Mouse (Mus musculus): ENCODE measurements around the gene Ldlrad1. TPM values are rescaled to one million over a fixed set of nuclear protein-coding genes. Genes with fewer than 3 reads are reported as not detected.

Gene Ldlrad1
- under 1 TPM in 1 of 2 experiments, not detected in 1; 0.44 TPM for total RNA-seq (2021)
- long read RNA-seq, experiment 1 = 0 reads
- long read RNA-seq, experiment 2 = 0 reads

DNA sequence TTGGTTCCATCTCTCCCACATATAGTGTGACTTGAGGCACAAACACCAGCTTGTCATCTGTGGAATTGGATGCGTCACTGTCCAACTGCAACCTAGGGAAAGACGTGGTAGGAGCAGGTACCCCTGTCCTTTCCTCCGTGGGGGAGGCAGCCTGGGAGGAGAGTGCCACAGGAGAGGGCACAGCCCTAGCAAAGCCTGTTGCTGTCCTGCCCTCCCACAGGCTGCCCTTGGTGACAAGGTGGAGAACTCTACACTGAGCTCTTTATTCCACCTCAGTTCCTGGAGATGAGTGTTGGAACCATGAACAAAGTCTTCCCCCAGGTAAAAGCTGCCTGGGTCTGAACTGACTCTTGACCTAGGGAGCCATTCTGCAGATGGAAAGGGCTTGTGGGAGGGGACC, at the start of gene Ldlrad1:
Gene Ldlrad1, plus strand, starts transcription at position 301 of the 400 bp plus-strand sequence.
- no peak for DNase-seq

DNA sequence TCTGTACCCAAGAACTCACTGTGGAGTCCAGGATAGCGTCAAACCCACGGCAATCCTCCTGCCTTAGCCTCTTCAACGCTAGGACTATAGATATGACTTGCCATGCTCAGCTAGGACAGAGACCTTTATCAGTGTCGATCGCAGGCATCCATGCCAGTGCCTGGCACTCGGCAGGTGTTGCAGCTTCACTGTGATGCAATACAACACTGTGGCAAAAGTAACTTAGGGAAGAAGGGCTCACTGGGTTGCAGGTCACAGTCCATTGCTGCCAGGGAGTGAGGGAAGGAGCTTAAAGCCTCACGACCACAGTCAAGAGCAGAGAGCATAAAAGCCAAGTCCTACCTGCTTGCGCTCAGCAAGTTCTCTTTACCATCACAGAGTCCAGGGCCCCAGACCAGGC, 48.8 kb upstream of the Ldlrad1 start:
- no peak for DNase-seq

DNA sequence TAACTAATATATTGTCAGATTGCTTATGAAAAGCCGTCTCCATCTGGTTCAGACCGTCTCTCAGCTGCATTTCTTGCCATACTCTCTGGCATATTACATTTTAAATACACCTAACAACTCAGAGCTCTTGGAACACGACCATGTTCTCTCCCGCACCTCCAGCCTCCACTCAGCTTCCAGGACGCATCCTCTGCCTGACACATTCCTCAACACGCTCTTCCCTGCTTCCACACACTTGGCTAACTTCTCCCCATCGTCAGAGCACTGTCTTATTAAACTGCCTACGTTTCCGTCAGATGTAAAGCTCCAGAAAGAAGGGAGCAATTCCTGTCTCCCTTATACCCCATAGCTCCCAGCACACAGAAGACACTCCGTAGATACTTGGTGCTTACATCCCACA, 45.6 kb upstream of the Ldlrad1 start:
- DNase-seq = no peak

DNA sequence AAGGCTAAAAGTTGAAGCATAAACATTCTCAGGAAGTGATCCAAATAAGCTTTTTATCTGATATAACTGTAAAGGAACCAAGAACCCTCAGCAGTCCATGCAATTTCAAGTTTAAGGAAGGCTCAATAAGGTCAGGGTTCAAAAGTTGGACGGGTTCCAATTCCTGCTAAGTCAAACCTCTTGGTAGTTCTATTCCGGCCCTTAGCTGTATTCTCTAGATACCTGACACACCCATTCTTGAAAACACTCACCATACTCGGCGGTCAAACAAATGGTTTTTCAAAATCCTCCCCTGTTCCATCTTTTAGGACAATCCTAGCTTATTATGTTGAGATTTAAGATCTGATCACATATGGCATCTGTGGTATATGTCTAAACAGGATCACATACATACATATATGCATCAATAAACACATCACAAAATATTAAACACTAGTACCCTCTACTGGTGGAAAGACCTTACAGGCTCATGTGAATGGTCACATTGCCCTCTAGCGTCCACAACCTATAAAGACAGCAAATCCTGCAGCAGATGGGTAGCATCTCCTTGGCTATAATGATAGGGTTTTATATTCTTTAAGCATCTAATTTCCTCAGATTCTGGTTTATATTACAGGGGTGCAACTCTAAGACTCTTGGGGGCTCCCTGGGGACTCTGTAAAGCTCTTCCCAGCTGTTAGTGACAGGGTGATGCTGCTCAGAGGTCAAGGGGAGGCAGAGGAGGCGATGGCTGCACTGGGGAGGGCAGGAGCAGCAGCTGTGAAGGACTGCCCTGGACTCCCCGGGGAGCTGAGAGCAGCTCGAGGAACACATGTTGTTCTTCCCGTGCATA, 45.0 kb upstream of the Ldlrad1 start:
- peak; percentile 72 to 83 for DNase-seq

DNA sequence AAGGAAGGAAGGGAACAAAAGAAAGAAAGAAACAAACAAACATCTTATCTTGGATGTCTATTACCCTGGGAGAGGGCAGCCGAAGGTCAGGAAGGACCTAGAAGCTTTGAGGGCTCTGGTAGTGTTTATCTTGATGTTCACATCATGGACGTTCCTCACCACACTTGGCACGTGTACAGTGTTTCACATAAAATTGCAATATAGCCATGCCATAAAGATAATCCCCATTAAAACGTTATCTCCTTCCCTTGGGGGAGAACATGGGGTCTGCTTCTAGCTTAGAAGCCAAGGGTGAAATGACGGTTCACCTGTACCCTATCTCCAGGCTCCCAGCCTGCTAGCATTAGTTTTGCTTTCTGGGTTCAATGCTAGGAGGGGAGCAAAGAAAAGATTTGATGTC, 42.3 kb upstream of the Ldlrad1 start:
- no peak for DNase-seq

DNA sequence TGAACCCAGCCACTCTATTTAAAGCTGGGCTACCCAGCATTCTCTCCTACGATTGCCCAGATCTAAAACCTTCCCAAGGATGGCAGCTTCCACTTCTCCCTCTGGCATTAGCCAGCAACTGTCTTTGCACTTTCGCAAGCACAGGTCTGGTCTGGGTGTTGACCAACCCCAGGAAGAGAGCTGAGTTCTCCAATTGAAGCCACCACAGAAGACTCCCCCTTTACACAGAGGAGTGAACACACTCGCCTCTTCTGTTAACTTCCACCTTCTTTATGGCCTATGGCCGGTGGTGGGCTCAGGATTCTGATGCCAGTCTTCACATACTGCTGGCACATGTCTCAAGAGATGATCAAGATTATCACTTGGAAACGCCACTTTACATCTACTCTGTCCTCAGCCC, 41.2 kb upstream of the Ldlrad1 start:
- DNase-seq = no peak

DNA sequence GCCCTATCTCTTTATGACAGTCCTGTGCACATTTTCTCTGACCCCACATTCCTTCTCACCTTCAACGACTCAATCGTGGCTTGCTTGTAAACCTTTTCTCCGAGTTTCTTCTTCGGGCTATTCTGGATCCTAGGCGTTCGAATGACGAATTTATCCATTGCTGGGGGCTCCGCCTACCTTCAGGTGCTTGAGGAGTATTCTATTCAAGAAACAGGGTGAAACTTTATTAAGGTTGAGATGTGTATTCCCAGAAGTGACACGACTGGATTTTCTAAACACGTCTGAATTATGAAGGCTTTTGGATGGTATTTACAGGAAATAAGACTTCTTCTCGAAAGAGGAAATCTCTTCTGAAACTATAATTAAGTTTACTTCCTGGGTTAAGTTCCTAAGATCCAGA, 31.5 kb upstream of the Ldlrad1 start:
- DNase-seq = no peak

DNA sequence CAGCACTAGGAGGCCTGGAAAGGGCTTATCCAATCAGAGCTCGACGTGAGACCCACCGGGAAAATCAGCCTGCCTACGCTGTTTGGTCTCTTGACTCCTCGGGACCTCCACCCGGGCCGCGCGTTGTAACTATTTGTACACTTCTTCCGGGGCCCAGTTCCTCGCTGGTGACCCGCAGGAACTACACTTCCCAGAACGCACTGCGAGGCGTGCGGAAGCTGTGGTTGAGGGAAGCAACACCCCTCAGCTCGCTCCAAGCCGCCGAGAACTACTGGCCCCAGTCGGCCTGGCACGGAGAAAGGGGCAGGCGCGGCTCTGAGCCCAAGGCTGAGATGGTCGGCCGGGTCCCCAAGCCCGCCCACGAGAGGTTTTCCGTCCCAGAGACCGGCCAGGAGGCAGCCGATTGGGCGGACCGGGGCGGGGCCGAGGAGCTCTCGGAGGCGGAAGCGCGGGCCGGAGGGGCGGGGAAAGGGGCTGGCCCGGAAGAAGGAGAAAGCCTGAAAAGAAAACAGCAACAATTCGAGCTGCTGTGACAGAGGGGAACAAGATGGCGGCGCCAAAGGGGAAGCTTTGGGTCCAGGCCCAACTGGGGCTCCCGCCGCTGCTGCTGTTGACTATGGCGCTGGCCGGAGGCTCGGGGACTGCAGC, 30.7 kb upstream of the Ldlrad1 start, which contains the start of gene Tmem59:
Gene Tmem59, plus strand, starts transcription at position 218 of the 648 bp plus-strand sequence.
- peak; percentile 98 to 99 for DNase-seq

DNA sequence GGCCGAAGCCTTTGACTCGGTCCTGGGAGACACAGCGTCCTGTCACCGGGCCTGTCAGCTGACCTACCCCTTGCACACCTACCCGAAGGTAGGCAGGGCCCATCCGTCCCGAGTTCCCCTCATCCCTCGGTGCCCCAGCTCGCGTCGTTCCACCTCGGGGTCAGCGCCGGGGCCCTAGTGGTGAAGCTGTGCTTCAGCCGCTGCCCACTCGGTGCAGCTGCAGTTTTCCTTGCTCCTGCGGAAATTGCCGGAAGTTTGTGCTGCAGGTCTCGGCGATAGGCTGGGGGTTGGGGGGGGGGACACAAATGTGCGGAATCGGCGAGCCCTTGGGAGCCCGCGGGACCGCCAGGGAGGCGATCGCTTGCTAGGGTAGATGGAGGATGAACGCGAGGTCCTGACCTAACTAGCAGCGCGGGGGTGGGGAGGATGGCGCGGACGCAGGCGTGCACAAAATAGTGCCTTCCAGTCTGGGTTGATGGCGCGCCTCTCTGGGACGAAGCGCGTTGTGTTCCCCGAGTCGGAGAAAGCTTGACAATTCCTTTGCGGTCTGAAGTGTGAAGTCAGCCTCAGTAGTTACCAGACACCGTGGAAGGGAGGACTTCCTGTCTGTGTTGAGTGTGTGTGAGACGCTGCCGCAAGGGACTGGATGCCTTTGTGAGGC, 30.0 kb upstream of the Ldlrad1 start, which contains the start of gene Tceanc2:
Gene Tceanc2, minus strand, starts transcription at position 287 of the 661 bp plus-strand sequence.
- DNase-seq = peak; percentile 53 to 65

DNA sequence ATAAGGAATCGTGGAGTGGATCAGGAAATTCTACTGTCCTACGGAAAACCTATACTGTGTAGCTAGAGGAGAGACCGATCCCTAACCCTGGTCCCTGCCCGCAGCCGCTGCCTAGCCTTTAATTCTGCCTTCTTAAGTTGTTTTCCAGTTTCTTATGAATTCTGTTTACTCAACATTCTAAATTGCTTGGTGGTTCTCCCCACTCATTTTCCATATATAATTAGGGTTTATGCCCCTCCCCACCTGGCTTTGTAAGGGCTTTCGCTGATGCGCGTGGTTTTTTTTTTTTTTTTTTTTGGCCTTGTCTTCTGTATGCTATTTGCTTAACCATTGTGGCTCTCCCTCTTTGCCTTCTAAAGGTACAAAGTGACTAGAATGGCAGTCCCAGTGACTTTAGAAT, 29.4 kb upstream of the Ldlrad1 start:
- no peak for DNase-seq

DNA sequence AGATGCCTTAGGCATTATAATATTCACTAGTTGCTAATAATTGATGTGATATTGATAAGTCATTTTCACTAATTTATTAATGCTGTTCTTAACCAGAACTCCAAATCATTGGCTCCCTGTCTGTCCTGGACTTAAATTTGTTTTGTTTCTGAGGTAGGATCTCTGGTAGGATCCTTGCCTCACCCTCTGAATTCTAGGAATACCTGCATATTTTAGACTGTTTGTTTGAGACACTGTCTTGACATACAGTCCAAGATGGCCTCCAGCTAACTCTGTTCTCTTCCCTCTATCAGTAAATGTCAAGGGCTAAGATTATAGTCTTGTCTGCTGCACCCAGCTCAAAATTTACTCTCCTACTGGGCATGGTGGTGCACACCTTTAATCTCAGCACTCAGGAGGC, 28.2 kb upstream of the Ldlrad1 start:
- DNase-seq = no peak

DNA sequence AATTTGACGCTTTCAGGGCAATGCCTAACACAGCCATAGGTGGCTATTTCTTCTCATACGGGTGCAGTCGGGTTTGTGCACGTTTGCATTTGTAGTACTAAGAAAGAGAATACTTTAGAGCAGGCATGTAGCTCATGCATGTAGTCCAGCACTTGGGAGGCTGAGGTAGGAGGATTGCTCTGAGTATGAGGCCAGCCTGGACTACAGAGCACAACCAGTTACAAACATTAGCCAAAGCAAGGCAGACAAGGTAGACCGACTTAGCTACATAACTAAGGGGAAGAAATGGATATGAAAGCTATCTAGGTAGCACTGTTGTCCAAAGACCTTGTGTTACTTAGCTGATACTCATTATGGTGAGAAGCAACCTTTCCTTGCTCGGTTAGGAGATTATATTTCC, 27.1 kb upstream of the Ldlrad1 start:
- no peak for DNase-seq

DNA sequence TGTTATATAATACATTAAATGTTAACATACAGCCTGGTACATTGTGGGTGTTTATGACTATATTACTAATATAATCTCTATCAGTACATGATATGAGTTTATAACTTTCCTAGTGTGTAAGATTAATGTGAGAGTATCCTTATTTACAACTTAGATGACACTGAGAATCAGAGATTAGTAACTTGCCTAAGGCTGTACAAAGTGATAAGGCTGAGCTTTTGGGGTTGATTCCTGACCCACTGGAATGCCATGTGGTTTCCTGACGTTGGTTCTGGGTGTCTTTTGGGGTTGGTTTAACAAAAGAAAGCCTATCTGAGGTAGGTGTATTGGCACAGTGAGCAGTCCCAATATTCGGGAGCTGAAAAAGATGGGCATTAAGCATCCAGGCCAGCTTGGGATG, 26.2 kb upstream of the Ldlrad1 start:
- DNase-seq = no peak

DNA sequence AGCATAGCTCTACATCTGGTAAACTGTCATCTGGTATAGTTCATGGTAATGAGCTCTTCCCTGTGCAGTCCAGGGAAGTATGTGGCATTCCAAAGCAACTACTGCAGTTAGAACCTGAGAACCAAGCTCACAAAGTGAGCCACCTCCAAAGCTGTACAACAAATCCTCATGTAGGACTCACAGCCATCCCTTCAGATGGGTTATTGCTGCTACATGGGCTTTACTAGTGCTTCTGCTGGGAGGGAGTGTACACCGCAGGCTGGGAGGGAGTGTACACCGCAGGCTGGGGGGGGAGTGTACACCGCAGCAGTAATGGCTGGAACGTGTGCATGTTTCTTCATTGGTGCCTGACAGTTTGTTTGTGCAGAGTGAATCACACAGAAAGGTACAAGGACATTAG, 25.8 kb upstream of the Ldlrad1 start:
- DNase-seq = no peak

DNA sequence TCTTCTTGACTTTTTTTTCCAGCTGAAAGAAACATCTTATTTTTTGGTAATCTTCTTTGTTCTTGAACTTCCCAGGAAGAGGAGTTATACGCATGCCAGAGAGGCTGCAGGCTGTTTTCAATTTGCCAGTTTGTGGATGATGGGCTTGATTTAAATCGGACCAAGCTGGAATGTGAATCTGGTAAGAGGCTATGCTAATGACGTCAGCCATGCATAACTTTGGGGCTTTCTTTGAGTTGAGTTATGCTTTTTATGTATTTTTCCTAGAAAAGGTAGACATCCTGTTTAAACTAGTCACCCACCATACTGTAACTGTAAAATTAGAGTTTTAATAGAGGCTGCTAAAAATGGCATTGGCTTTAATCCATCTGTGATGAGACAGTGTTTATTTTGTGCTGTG, 23.3 kb upstream of the Ldlrad1 start:
- no peak for DNase-seq

DNA sequence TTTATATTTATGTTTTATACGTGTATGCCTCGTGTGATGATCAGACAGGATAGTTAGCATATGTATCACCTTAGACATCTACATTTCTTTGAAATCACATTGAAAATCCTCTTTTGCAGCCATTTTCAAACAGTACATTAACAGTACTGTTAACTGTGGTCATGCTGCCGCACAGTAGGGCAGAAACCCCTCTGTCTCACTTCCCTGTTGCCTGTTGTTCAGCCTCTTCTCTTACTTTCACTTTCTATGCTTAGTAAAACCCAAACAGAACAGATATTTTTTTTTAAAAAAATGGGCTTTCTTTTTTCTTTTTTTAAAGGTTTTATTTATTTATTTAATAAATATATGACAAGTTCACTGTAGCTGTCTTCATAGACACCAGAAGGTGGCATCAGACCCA, 15.1 kb upstream of the Ldlrad1 start:
- DNase-seq = no peak

DNA sequence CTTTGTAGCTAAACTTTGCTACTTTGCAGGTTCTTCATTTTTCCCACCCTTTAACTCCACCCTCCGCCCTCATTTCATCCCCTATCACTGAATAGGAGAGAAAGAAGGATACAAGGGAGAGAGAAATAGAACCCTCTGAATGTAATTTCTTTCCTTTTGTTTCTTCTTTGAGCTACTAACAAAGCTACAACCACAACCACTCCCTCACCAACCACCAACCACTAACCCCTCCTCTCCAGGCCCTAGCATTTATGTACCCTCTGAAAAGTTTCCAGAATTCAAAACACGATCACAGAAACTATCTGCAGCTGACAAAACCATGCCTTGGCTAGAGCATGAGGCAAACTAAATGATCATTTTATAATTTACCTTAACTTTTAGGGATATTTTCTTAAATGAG, 12.5 kb upstream of the Ldlrad1 start:
- DNase-seq = no peak

DNA sequence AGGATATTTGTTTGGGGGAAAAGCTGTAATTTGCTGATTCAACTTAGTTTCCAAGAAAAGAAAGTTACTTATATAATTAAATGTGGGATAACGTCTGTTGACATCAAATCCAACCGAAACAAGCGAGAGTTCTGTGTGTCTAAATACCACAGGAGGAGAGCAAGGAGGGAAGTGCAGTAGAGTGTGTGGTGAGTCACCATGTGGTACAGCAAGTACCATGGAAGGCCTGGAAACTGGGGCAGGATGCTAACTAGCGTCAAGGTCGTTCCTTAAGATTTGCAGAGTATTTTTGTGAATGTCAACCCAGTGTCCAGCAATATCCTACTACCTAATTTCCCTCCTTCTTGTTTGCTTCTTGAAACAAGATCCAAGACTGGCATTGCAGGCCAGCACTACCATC, 10.9 kb upstream of the Ldlrad1 start:
- no peak for DNase-seq

DNA sequence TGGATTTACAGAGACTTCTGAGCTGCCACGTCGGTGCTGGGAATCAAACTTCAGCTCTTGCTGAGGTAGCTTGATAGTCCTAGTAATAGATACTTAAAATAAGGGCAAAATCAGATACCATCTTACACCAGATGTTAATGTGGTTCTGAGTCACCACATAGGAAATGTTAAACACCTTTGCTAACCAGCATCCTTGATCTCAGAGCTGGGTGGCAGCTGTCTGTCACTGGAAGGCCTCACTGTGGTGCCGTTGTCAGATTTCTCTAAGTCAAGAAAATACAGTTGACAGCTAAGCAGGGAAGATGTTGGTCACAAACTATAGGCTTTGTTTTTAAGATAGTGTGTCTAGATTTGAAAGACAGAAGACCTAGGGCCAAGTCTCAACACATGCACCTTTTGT, 7.2 kb upstream of the Ldlrad1 start:
- DNase-seq = no peak

DNA sequence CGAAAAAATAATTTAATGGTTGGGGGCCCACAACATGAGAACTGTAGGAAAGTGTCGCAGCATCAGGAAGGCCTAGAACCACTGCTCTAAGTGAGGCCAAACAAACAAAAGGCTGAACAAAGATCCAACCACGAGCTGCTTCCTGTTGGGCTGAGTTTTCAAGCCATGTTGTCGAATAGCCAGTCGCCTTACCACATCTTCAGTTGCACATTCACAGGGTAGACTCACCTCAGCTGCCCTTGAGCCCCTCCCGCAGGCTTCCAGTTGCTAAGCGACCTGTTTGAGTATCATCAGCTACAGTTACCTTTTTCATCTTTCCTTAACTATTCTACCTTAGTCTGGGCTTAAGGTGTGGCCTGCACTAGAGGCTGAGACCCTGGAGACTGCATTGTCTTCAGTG, 6.0 kb upstream of the Ldlrad1 start:
- no peak for DNase-seq

DNA sequence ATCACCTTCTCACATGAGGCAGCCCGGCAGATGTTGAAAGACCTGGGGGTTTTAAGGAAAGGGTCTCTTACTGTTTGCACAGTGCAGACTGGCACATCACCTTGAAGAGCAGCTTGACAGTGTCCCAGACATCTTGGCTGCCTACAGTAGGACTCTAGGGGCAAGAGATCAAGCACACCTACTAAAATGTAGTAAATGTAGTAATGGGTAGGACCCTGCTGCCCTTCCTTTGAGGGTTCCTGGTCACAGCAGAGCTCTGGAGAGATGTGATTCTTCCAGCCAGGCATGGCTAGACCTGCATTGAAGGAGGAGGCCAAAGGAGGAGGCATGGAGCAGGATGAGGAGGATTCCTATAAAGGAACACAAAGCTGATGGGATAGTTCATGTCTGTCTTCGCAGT, 2.0 kb upstream of the Ldlrad1 start:
- DNase-seq = no peak

DNA sequence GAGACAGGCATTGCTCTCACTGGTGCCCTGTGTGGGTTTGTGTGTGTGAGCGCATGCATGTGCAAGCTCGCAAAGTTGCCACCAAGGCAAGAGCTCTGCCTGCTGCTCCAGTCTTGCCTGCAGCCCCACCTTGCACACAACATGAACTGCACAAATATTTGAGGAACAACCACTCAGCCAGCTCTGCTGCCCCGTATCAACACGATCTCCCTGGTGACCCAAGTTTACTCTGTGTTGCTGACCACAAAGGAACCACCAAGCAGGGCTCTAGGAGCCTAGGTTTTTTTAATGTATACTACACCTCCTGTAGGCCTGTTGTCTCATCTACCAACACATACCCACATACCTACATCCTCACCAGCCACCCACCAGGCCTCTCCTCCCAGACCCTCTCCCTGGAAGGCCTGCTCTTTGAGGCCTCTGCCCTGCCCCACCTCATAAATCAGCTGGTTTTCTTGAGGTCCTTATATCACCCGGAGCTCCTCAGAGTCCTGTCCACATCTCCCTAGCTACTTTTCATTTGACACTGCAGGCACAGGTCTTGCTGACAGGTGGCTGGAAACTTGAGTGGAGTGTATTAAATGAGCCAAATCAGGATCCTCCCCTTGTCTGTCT, 1.6 kb downstream of the Ldlrad1 start:
- DNase-seq = no peak

DNA sequence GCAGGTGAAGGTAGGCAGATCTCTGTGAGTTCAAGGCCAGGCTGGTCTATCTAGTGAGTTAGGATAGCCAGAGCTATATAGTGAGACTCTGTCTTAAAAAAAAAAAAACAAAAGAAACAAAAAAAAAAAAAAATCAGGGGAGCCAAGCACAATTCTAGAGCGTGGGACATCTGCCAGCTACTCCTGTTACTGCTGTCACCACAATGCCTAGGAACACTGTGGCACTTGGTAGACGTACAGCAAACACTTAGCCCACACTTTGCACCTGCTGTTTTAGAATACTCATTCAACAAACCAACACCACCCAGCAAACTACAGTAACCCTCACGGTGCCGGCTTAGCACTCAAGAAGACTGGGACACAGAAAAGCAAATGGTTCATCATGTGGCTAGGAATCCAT, 2.5 kb downstream of the Ldlrad1 start:
- DNase-seq = no peak
